9 mouse cellular contexts compared by ENCODE assay signal in the genomic region with DNA sequence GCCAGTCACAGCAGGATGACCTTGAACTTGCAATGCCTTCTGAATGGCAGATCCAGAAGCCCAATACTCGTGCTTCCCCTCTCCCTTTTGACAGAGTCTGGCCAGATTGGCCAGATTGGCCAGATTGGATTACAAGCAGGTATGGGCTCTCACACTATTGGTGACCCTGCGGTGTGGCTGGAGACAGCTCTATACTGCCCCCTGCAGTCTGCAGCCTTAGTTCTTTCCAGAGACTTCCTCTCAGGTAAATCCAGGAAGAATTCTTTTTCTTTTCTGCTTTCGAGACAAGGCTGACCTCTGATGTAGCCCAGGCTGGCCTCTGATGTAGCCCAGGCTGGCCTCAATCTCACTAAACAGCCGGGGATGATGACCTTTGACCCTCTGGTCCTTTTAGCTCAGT. TPM values are rescaled to one million over a fixed set of nuclear protein-coding genes. Genes with fewer than 3 reads are reported as not detected.
DNase-seq lines count a peak whose midpoint lies in the region; ATAC-seq and TF ChIP-seq lines count a peak whose summit lies in the region.
"Had no signal": no experiment of that assay in that cellular context is flagged by ENCODE, and none has a peak within 500 bp of the region (broad histone marks: within the 10 kb centered on the region; RNA-seq: fewer than 3 reads in every experiment).

No protein-coding gene starts in this region.

- H3K36me3 ChIP-seq in C2C12 (ENCODE audit: control insufficient read depth, insufficient read depth) = no peaks in the 10 kb centered on the region

- DNase-seq in cerebellum, adult 11 months = peak; percentile 78
- peak; percentile 86 for DNase-seq in brain, adult 2 months (ENCODE audit: low read depth, low spot score)
- DNase-seq in gastrocnemius, adult 8-10 months (ENCODE audit: low spot score in 2 of 2) = peak; percentile 55 to 59
- peak; percentile 58 to 74 for DNase-seq in layer of hippocampus, postnatal 14 days (ENCODE audit: low spot score in 2 of 2)
- peak; percentile 66 to 76 for DNase-seq in natural killer cell, adult 2 months (ENCODE audit: low spot score in 2 of 2)
- DNase-seq in thymus, postnatal 0 days (ENCODE audit: low spot score) = peak; percentile 49

- H3K27me3 ChIP-seq in C2C12 (ENCODE audit: control insufficient read depth, insufficient read depth, insufficient read length) = no peaks in the 10 kb centered on the region
- H3K27me3 ChIP-seq: Patski had no signal

- H3K4me3 ChIP-seq in C2C12 (ENCODE audit: insufficient read depth, poor library complexity, severe bottlenecking) = no peak overlapping the region

- TF ChIP-seq CTCF in C2C12 (IDR thresholded peaks at IDR 0.05; ENCODE audit: control insufficient read depth, insufficient read depth, insufficient read length) = peak; percentile 38

- H3K79me3 ChIP-seq in C2C12 (ENCODE audit: low read depth) = peaks cover 6% of the 10 kb centered on the region

- ATAC-seq in cerebellum, adult (ENCODE audit: insufficient number of reproducible peaks, low FRiP score, low TSS enrichment) = no peak
- ATAC-seq: Patski had no signal

- peaks cover 10% of the 10 kb centered on the region for H3K79me2 ChIP-seq in C2C12 (ENCODE audit: control insufficient read depth, insufficient read depth)

- no peak overlapping the region for H3ac ChIP-seq in C2C12 (ENCODE audit: control insufficient read depth, insufficient read length, low read depth)

TF ChIP-seq in C2C12, 6 proteins besides CTCF, POLR2A, EP300 and RAD21:
- TF ChIP-seq MYOD1 (IDR thresholded peaks at IDR 0.05; ENCODE audit: control insufficient read depth, insufficient read length, low read depth) (no peak), MAX (IDR thresholded peaks at IDR 0.05) (no peak), USF1 (IDR thresholded peaks at IDR 0.05; ENCODE audit: low read depth) (no peak), FOSL1 (IDR thresholded peaks at IDR 0.05; ENCODE audit: insufficient read depth, low read length, poor library complexity, severe bottlenecking) (no peak), CEBPB (IDR thresholded peaks at IDR 0.05; ENCODE audit: low read depth) (no peak), MYOG (IDR thresholded peaks at IDR 0.05; ENCODE audit: control insufficient read depth, extremely low read depth, insufficient read length) (no peak)
TF ChIP-seq in C2C12: peak in this region for 0.

RNA-seq across cellular contexts. Expression of a gene that starts 3.8 kb away (rescaled TPM):
- 19.0 TPM for polyA plus RNA-seq in C2C12 (2012; fragmentation: generic; extraction: Trizol)
- 10 to 100 TPM; 21.8 to 27.9 (median 24.9) TPM for total RNA-seq in gastrocnemius, adult 8-10 months (2022)
- total RNA-seq in layer of hippocampus, postnatal 14 days (2021) = 10 to 100 TPM; 29.9 to 33.3 TPM
- polyA plus RNA-seq in thymus, postnatal 0 days (2015; fragmentation: Nextera tagmentation; extraction: Ambion mirVana) = 17.9 and 19.7 TPM in 2 replicates
